Mouse (Mus musculus) hindbrain, embryonic 10.5 days (tissue): Measurements from ENCODE around the gene AC131692.1. TPM values are rescaled to one million over a fixed set of nuclear protein-coding genes. Genes with fewer than 3 reads are reported as not detected.

Source experiments
- DNase-seq: peaks from one replicate; pipeline ENCODE4 v3.0.0-alpha.2; 2017; ENCODE audit warnings: low spot score
- H3K27ac ChIP-seq: fragments of 300-500 bp; sonication (generic); 2 replicates; pipeline ENCODE4 v1.5.1; 2016; ENCODE audit warnings: mild to moderate bottlenecking, moderate library complexity
- H3K27me3 ChIP-seq: fragments of 300-500 bp; sonication (generic); 2 replicates; pipeline ENCODE4 v1.6.1; 2016; ENCODE audit warnings: mild to moderate bottlenecking; ENCODE audit not compliant: poor library complexity, insufficient read depth, severe bottlenecking
- H3K36me3 ChIP-seq: fragments of 300-500 bp; sonication (generic); 2 replicates; pipeline ENCODE4 v1.6.1; 2016; ENCODE audit warnings: mild to moderate bottlenecking, moderate library complexity
- H3K4me1 ChIP-seq: fragments of 300-500 bp; sonication (generic); replicated peaks from 2 replicates; pipeline ENCODE4 v1.6.1; 2016; ENCODE audit warnings: mild to moderate bottlenecking
- H3K4me3 ChIP-seq: fragments of 300-500 bp; sonication (generic); 2 replicates; pipeline ENCODE4 v1.5.1; 2016; ENCODE audit warnings: mild to moderate bottlenecking, moderate library complexity
- H3K9me3 ChIP-seq: fragments of 300-500 bp; sonication (generic); 2 replicates; pipeline ENCODE4 v1.6.1; 2016; ENCODE audit warnings: mild to moderate bottlenecking, moderate library complexity
- WGBS: fragments of 180-500 bp; shearing (Covaris S2); methylation state at CpG from one replicate; pipeline ENCODE4 v1.1.7; 2016; 5-methylcytosine and 5-hydroxymethylcytosine counted together
- polyA plus RNA-seq: library from polyadenylated mRNA; unstranded; fragments of >200 nt; fragmentation: Nextera tagmentation; extraction: Ambion mirVana; gene quantifications from 2 replicates; pipeline ENCODE4 v1.2.1, GENCODE M21; 2016

Gene AC131692.1
- polyA plus RNA-seq, 1 experiment from 2014 or later, result 0.38 TPM

GRCm38 (mm10) chr19:6058966-6059365 is 35.3 kb upstream of the AC131692.1 start:
- Histone ChIP-seq H3K4me1 (peaks cover 46% of the 10 kb centered on the region), H3K27me3 (no peaks in the 10 kb centered on the region), H3K36me3 (peaks cover 55% of the 10 kb centered on the region), H3K4me3 (peak overlapping the region; percentile 72), H3K9me3 (no peaks in the 10 kb centered on the region), H3K27ac (peak overlapping the region; percentile 93; the same call in 1 of the 2 replicates)
- WGBS, result 87% methylated on average over 5 of the region's 5 CpGs
- no peak for DNase-seq

DNA sequence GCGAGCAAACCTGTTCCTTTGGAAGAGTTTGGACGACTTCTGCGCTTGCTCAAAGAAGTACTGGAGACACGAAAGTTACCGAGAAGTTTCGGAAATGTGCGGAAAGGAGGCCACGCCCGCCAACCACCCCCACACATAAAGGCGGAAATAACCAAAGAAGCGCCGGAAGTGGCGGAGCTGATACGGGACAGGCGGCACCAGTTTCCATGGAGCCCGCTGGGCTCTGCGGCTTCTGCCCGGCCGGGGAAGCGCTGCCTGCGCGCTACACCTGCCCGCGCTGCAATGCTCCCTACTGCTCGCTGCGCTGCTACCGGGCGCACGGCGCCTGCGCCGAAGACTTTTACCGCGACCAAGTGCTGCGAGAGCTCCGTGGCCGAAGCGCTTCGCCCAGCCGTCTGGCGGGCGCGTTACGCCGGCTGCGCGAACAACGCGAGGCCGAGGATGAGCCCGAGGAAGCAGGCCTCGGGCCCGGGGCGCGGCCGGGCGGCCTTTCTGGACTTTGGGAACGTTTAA is 33.1 kb upstream of the AC131692.1 start, which contains the start of gene Znhit2:
Znhit2 (plus strand) TSS at position 172 of the 513 bp plus-strand sequence.
- peak; percentile 91 for DNase-seq
- under 1% methylated on average over 58 of the region's 58 CpGs for WGBS
- Histone ChIP-seq H3K9me3 (no peaks in the 10 kb centered on the region), H3K4me1 (peaks cover 49% of the 10 kb centered on the region), H3K36me3 (peaks cover 34% of the 10 kb centered on the region), H3K27ac (peak within 1 kb of the TSS; percentile 96), H3K4me3 (peak within 1 kb of the TSS; percentile 90), H3K27me3 (no peaks in the 10 kb centered on the region)

DNA sequence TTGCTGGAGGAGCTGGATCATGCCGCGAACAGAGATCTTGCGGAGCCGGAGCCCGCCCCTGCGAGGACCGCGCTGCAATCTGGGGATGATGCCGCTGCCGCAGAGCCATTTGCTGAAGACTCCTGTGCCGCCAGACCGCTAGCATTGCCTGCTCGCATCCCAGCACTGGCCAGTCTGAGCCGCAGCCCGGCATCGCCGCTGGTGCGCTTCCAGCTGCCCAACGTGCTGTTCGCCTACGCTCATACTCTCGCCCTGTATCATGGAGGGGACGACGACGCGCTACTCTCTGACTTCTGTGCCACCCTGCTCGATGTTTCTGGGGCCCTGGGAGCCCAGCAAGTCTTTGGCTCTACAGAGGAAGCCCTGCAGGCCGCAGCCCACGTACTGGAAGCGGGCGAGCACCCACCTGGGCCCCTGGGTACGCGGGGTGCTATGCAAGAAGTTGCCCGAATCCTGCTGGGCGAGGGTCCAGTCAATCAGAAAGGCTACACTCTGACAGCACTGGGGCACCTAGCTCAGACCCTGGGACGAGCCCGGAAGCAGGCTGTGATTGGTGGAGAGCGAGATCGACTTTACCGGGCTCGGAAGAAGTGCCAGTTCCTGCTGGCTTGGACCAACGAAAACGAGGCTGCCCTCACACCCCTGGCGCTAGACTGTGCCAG is 32.4 kb upstream of the AC131692.1 start:
- 4% methylated on average over 44 of the region's 44 CpGs for WGBS

GRCm38 (mm10) chr19:6062418-6062817 is 31.8 kb upstream of the AC131692.1 start:
- Histone ChIP-seq H3K27me3 (no peaks in the 10 kb centered on the region), H3K4me1 (peaks cover 54% of the 10 kb centered on the region), H3K27ac (peak overlapping the region; percentile 96), H3K9me3 (no peaks in the 10 kb centered on the region), H3K4me3 (peak overlapping the region; percentile 90), H3K36me3 (peaks cover 32% of the 10 kb centered on the region)
- WGBS, result 74% methylated on average over 5 of the region's 5 CpGs
- DNase-seq, result no peak

More for the DNA sequence above, 32.4 kb upstream of the AC131692.1 start:
- DNase-seq, result peak; percentile 55
- no peaks in the 10 kb centered on the region for H3K9me3 ChIP-seq
- H3K36me3 ChIP-seq, result peaks cover 32% of the 10 kb centered on the region
- no peaks in the 10 kb centered on the region for H3K27me3 ChIP-seq
- peaks cover 49% of the 10 kb centered on the region for H3K4me1 ChIP-seq
- peak overlapping the region; percentile 96 for H3K27ac ChIP-seq
- peak overlapping the region; percentile 90 for H3K4me3 ChIP-seq

DNA sequence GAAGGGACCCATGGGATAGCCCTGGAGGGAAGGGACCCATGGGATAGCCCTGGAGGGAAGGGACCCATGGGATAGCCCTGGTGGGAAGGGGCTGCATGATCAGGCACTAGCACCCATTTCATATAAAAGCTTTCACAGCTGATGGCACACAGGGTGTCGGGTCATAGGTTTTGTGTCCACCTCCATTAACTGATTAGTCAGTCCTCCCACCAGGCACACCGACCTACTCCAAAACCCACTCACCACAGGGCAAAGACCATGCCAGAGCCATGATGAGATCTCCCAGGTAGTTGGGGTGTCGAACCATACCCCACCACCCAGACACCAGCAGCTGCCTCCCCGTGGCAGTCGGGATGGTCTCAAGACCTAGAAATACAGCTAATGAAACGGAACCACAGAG is 31.1 kb upstream of the AC131692.1 start:
- 95% methylated on average over 6 of the region's 6 CpGs for WGBS
- Histone ChIP-seq H3K36me3 (peaks cover 32% of the 10 kb centered on the region), H3K27me3 (no peaks in the 10 kb centered on the region), H3K4me3 (peak overlapping the region; percentile 90), H3K27ac (no peak overlapping the region), H3K9me3 (no peaks in the 10 kb centered on the region), H3K4me1 (peaks cover 60% of the 10 kb centered on the region)
- no peak for DNase-seq

- peak overlapping the region; percentile 89 for H3K27ac ChIP-seq
- no peaks in the 10 kb centered on the region for H3K9me3 ChIP-seq
- no peak for DNase-seq
- peak overlapping the region; percentile 70 for H3K4me3 ChIP-seq
- H3K27me3 ChIP-seq, result no peaks in the 10 kb centered on the region
- peaks cover 44% of the 10 kb centered on the region for H3K36me3 ChIP-seq
- whole genome bisulfite sequencing, result 43% methylated on average over 5 of the region's 5 CpGs
- H3K4me1 ChIP-seq, result peaks cover 52% of the 10 kb centered on the region
These were observed 27.6 kb upstream of the AC131692.1 start for GRCm38 (mm10) chr19:6066571-6066970.

- Histone ChIP-seq H3K9me3 (no peaks in the 10 kb centered on the region), H3K36me3 (peaks cover 46% of the 10 kb centered on the region), H3K4me1 (peaks cover 46% of the 10 kb centered on the region), H3K27ac (peak overlapping the region; percentile 89), H3K4me3 (peak overlapping the region; percentile 70), H3K27me3 (no peaks in the 10 kb centered on the region)
- under 1% methylated on average over 30 of the region's 30 CpGs for WGBS
- peak; percentile 90 for DNase-seq
These were observed 27.1 kb upstream of the AC131692.1 start for GRCm38 (mm10) chr19:6067011-6067723.

DNA sequence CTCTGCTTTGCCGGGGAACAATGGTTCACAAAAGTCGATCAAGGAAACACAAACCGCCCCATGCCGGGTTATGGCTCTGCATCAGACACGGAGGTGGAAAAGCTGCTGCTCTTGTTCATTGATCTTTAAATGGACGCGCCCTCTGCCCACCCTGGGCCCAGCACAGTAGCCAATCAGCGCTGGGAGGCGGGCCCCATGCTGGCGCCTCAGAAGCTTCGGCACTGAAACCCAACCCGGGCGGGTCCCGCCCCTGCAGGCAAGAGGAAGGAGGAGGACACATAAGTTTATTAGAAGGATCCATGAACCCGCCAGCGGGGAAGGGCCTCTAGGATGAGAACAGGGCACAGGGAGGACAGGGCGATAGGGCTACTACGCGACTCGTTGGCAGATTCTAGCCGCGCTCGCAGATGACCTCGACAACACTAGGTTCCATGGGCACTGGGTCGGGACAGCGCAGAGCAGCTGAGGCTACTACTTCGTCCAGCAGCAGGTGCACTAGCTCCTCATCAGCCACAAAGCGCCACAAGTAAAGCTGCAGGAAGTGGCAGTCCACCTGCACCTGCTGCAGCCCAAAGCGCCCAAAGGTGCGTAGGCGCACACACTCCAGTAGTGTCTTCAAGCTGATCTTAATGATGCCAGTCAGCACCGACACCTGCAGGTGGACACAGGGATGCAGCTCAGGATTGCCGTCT is 26.3 kb upstream of the AC131692.1 start, which contains the start of gene Tm7sf2:
Tm7sf2 (minus strand) TSS at position 650 of the 692 bp plus-strand sequence.
- H3K4me1 ChIP-seq, result peaks cover 39% of the 10 kb centered on the region
- peak within 1 kb of the TSS; percentile 89 for H3K27ac ChIP-seq
- WGBS, result 9% methylated on average over 33 of the region's 33 CpGs
- DNase-seq, result peak; percentile 92
- no peaks in the 10 kb centered on the region for H3K9me3 ChIP-seq
- H3K4me3 ChIP-seq, result peak within 1 kb of the TSS; percentile 70
- H3K27me3 ChIP-seq, result no peaks in the 10 kb centered on the region
- H3K36me3 ChIP-seq, result peaks cover 46% of the 10 kb centered on the region

DNA sequence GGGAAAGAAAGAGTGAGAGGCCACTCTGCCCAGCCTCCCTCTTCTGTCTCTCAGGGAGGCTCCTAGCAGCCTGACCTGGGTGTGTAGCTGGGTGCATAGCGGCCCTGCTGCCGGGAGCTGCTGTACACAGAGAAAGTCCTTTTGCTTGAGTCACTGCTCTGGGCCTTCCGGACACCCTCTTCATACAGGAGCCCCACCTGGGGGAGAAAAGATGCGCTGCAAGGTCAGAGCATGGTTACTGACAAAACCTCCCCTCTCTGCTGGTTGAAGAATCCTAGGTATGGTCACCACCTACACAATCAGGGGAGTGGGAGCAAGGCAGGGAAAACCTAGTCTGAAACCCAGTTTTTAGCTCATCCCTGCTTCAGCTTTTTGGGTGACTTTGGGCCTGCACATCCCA is 25.3 kb upstream of the AC131692.1 start:
- no peak for DNase-seq
- H3K9me3 ChIP-seq, result no peaks in the 10 kb centered on the region

DNA sequence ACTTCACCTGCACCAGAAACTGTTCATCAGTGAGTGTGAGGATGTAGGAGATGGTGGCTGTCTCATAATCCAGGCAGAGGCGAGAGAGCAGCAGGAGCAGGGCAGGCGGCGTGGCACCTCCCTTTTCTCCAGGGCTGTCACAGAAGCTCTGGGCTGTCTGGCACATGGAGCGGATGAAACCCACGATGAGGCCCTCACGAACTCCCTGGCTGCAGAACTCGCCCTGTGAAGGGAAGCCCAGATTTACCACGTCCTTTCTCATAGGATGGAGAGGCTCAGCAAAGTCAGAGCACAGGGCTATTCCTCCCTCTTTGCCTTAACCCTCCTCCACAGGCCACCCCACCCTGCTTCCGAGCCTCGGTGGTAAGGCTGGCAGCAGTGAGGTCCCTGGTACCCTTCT is 24.4 kb upstream of the AC131692.1 start:
- peaks cover 56% of the 10 kb centered on the region for H3K36me3 ChIP-seq
- H3K4me3 ChIP-seq, result no peak overlapping the region
- DNase-seq, result no peak
- H3K27me3 ChIP-seq, result no peaks in the 10 kb centered on the region
- no peak overlapping the region for H3K27ac ChIP-seq
- no peaks in the 10 kb centered on the region for H3K9me3 ChIP-seq
- WGBS, result 90% methylated on average over 10 of the region's 10 CpGs
- peaks cover 31% of the 10 kb centered on the region for H3K4me1 ChIP-seq

More for the DNA sequence above, 25.3 kb upstream of the AC131692.1 start:
- Histone ChIP-seq H3K27me3 (no peaks in the 10 kb centered on the region), H3K4me1 (peaks cover 31% of the 10 kb centered on the region), H3K36me3 (peaks cover 49% of the 10 kb centered on the region), H3K4me3 (no peak overlapping the region), H3K27ac (no peak overlapping the region)
- 89% methylated on average over 4 of the region's 4 CpGs for WGBS

- Histone ChIP-seq H3K4me3 (no peak overlapping the region), H3K9me3 (no peaks in the 10 kb centered on the region), H3K27me3 (no peaks in the 10 kb centered on the region), H3K27ac (no peak overlapping the region), H3K4me1 (peaks cover 30% of the 10 kb centered on the region), H3K36me3 (peaks cover 63% of the 10 kb centered on the region)
- 91% methylated on average over 31 of the region's 31 CpGs for WGBS
- no peak for DNase-seq
These were observed 23.5 kb upstream of the AC131692.1 start for GRCm38 (mm10) chr19:6070571-6071250.

- no peaks in the 10 kb centered on the region for H3K9me3 ChIP-seq
- no peaks in the 10 kb centered on the region for H3K27me3 ChIP-seq
- H3K4me3 ChIP-seq, result no peak overlapping the region
- 92% methylated on average over 19 of the region's 19 CpGs for WGBS
- H3K4me1 ChIP-seq, result peaks cover 30% of the 10 kb centered on the region
- peaks cover 63% of the 10 kb centered on the region for H3K36me3 ChIP-seq
- H3K27ac ChIP-seq, result no peak overlapping the region
- DNase-seq, result no peak
These were observed 23.0 kb upstream of the AC131692.1 start for GRCm38 (mm10) chr19:6071261-6071660.
